Mouse (Mus musculus) thymus, adult 2 months (tissue): ENCODE measurements at regions not wholly inside any gene's neighbourhood (a gene's known extent, or its start where the extent isn't known, plus 50 kb on each side); places are given as distances from the start of the nearest gene placed in this dataset.

Experiments
- DNase-seq: peaks from one replicate; pipeline ENCODE4 v3.0.0; 2021
- H3K27ac ChIP-seq: fragments of 200-500 bp; 2 replicates; pipeline ENCODE4 v1.5.1; 2012; ENCODE audit warnings: low read length, control low read depth; ENCODE audit not compliant: control insufficient read depth, insufficient read depth
- H3K27me3 ChIP-seq: fragments of 200-500 bp; 2 replicates; pipeline ENCODE4 v1.6.1; 2012; ENCODE audit warnings: mild to moderate bottlenecking, low read length, moderate library complexity, mixed read lengths; ENCODE audit not compliant: control insufficient read depth, insufficient read depth
- H3K36me3 ChIP-seq: fragments of 200-500 bp; 2 replicates; pipeline ENCODE4 v1.6.1; 2012; ENCODE audit warnings: mild to moderate bottlenecking, low read length, moderate library complexity; ENCODE audit not compliant: control insufficient read depth, insufficient read depth
- H3K4me1 ChIP-seq: fragments of 200-500 bp; replicated peaks from 2 replicates; pipeline ENCODE4 v1.6.1; 2012; ENCODE audit warnings: low read length; ENCODE audit not compliant: control insufficient read depth, insufficient read depth
- H3K4me3 ChIP-seq: fragments of 200-500 bp; 2 replicates; pipeline ENCODE4 v1.5.1; 2012; ENCODE audit warnings: mild to moderate bottlenecking, low read length, control low read depth, moderate library complexity; ENCODE audit not compliant: control insufficient read depth, insufficient read depth
- CTCF ChIP-seq: fragments of 200-500 bp; IDR thresholded peaks from 2 replicates; pipeline ENCODE4 v1.5.1; 2012; ENCODE audit warnings: mild to moderate bottlenecking, control low read depth, low read length, moderate library complexity, borderline replicate concordance; ENCODE audit not compliant: control insufficient read depth, poor library complexity, insufficient read depth; ENCODE audit errors: extremely low read depth
- POLR2A ChIP-seq: fragments of 200-500 bp; IDR thresholded peaks from 2 replicates; pipeline ENCODE4 v1.6.1; 2012; ENCODE audit warnings: mild to moderate bottlenecking, low read length, control low read depth, moderate library complexity; ENCODE audit not compliant: control insufficient read depth, poor library complexity, insufficient read depth; ENCODE audit errors: extremely low read depth
- WGBS: fragments of 180-500 bp; shearing (Covaris S2); methylation state at CpG from one replicate; pipeline ENCODE4 v1.1.7; 2018; 5-methylcytosine and 5-hydroxymethylcytosine counted together

DNA sequence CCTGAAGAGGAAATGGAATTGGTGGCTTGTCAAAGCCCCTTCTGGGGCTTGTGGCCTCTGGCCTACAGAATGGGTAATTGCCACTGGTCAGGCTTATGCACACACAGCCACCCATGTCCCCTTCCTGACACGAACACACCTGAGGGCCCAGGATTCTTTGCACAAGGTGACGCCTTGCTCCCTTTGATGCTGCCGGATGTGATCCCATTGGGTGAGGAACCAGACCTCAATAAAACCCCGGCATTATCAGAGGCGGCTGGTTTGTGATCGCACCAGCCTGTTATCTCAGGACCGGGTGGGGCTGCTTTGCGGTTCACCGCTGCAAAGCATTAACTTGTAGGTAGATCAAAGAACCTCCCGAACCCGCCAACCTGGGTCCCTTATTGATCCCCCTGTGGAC is 270.5 kb downstream of the Sox9 start:
- no peaks in the 10 kb centered on the region for H3K36me3 ChIP-seq
- 97% methylated on average over 11 of the region's 11 CpGs for WGBS
- TF ChIP-seq CTCF (no peak), POLR2A (no peak)

DNA sequence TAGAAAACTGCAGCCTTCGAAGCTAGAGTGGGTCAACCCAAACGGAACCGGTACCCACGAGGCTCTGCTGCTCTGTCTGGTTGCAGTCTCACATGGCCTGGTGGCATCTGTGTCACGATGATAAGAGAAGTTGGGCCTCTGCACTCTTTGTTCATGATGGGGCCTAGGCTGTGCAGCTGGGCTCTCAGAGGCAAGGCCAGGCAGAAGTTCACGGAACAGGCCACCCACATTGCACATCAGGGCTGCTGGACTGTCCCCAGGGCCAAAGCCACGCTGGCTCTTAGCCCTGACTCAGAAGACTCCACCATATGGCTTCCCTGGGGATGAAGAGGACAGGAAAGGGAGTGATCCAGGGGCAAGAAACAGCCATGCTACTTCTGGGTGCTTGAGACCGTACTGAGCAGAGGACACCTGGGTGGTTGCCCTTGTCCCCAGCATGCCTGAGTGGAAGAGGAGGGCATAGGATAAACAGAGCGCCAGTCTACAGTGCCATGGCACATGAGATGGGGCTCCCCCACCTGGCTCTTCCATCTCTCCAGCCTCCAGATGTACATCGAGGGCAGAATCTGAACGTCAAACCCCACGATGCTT is 274.1 kb downstream of the Sox9 start:
- no peak for DNase-seq
- Histone ChIP-seq H3K4me1 (no peaks in the 10 kb centered on the region), H3K27ac (no peak overlapping the region), H3K4me3 (no peak overlapping the region), H3K36me3 (no peaks in the 10 kb centered on the region), H3K27me3 (no peaks in the 10 kb centered on the region; the same call in 1 of the 2 replicates)
- 92% methylated on average over 12 of the region's 12 CpGs for WGBS
- TF ChIP-seq CTCF (no peak), POLR2A (no peak)

More for the DNA sequence above, 270.5 kb downstream of the Sox9 start:
- no peak overlapping the region for H3K27ac ChIP-seq
- no peaks in the 10 kb centered on the region; the same call in 1 of the 2 replicates for H3K27me3 ChIP-seq
- H3K4me1 ChIP-seq, result no peaks in the 10 kb centered on the region
- no peak for DNase-seq
- no peak overlapping the region for H3K4me3 ChIP-seq

DNA sequence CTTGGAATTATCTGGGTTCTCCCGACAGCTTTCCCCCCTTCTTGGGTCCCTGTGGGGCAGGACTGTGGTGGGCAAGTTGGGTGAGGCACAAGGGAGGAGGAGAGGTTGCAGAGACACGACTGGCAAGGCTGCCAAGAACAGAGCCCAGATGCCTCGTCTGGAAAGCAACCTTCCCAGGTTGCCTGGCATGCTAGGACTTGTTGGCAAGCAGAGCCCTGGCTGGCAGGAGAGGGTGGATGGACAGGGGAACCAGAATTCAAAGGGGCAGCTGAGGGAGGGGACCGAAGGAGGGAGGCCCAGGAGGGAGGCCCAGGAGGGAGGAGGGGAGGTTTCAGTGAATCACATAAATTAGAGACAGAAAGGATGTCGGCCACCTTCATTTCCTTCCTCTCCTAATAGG is 274.8 kb downstream of the Sox9 start:
- no peak overlapping the region for H3K27ac ChIP-seq
- H3K4me3 ChIP-seq, result no peak overlapping the region
- H3K4me1 ChIP-seq, result no peaks in the 10 kb centered on the region
- TF ChIP-seq CTCF (no peak), POLR2A (no peak)
- no peak for DNase-seq
- no peaks in the 10 kb centered on the region; the same call in 1 of the 2 replicates for H3K27me3 ChIP-seq
- no peaks in the 10 kb centered on the region for H3K36me3 ChIP-seq
- 67% methylated on average over 5 of the region's 5 CpGs for WGBS

DNA sequence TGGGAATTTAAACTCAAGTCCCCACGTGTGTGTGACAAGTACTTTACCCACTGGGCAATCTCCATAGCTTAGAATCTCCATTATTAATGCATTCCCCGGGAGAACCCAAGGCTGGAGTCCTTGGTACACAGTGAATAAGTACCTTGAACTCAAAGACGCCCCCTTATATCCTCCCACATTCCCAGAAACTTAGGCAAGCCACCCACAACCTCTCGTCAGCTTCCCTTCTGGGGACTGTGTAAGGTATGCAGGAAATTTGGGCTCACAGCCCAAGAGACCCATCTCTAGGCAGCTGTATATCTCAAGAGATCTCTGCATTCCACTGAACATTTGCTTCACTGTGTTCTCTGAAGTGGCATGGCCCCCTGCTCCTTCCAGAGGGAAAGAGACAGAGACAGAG is 288.3 kb downstream of the Sox9 start:
- no peak overlapping the region for H3K27ac ChIP-seq

DNA sequence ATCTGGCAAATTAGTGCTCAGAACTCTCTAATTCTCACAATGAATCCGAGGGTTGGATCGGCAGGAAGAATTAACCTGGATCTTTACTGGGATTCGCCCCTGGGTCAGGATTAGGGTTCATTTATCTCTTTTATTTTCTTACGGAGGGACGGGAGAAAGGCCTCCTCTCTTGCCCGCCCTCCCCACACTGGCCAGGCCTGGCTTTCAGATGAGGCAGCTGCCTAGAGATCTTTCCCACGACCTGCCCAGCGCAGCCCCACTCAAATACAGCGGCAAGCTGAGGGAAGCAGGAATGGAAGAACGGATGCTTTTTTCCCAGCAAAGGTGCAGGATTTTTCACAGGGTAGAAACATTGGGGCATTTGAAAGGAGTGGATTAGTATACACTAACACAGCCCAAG is 289.9 kb downstream of the Sox9 start:
- 95% methylated on average over 10 of the region's 10 CpGs for WGBS
- no peak for DNase-seq
- no peaks in the 10 kb centered on the region for H3K4me1 ChIP-seq
- no peak overlapping the region for H3K27ac ChIP-seq
- no peaks in the 10 kb centered on the region for H3K36me3 ChIP-seq
- TF ChIP-seq CTCF (no peak), POLR2A (no peak)
- no peak overlapping the region for H3K4me3 ChIP-seq
- no peaks in the 10 kb centered on the region for H3K27me3 ChIP-seq

More for the DNA sequence above, 288.3 kb downstream of the Sox9 start:
- no peaks in the 10 kb centered on the region for H3K36me3 ChIP-seq
- TF ChIP-seq CTCF, result no peak
- TF ChIP-seq POLR2A, result no peak
- no peaks in the 10 kb centered on the region for H3K27me3 ChIP-seq
- no peak for DNase-seq
- no peaks in the 10 kb centered on the region for H3K4me1 ChIP-seq
- WGBS, result 93% methylated on average over 4 of the region's 4 CpGs
- no peak overlapping the region for H3K4me3 ChIP-seq

DNA sequence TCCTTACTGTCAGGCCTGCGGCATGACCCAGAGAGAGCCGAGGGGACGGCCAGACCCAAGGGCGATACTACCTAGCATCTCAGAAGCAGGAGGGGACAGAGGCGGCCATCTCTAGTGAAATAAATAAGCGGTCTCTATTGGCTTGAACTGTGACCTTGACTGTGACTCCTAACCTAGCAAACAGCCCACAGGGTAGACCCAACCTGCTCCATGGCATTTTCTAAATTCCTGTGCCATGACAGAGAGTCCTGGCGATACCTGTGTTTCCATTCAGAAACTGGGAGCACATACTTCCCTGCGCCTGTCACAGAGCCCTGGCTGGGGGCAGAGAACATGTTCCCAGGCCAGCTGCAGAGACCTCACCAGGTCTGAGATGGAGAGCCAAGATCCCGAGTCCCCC is 292.3 kb downstream of the Sox9 start:
- H3K27me3 ChIP-seq, result no peaks in the 10 kb centered on the region
- no peak for DNase-seq
- 95% methylated on average over 9 of the region's 9 CpGs for WGBS
- no peak for TF ChIP-seq CTCF
- TF ChIP-seq POLR2A, result no peak
- no peak overlapping the region for H3K4me3 ChIP-seq
- H3K27ac ChIP-seq, result no peak overlapping the region
- no peaks in the 10 kb centered on the region for H3K36me3 ChIP-seq
- no peaks in the 10 kb centered on the region for H3K4me1 ChIP-seq

DNA sequence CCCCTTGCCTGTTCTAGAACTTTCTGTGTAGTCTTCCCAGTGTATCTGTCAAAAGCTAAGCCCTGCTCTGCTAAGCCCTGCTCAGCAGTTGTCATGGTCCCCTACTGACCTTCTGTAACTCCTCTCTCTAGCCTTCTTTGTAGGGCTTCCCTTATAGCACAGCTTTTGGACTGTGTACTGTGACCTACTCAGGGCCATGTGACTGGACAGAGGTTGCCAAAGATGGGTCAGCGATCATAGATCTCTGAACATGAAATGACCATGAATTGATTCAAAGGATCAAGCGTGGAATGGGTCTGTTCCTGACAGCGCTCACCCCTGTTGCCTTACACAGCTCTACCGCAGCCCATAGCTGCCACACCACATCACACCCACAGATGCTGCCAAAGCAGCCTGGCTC is 294.3 kb downstream of the Sox9 start:
- Histone ChIP-seq H3K27me3 (no peaks in the 10 kb centered on the region), H3K27ac (no peak overlapping the region), H3K36me3 (no peaks in the 10 kb centered on the region), H3K4me1 (no peaks in the 10 kb centered on the region), H3K4me3 (no peak overlapping the region)
- TF ChIP-seq POLR2A (no peak), CTCF (no peak)
- DNase-seq, result no peak
- WGBS, result 96% methylated on average over 4 of the region's 4 CpGs
